Mouse (Mus musculus) left cerebral cortex, postnatal 25 days (tissue): ENCODE results near the gene Slc41a2. TPM values are rescaled to one million over a fixed set of nuclear protein-coding genes. Genes with fewer than 3 reads are reported as not detected.
A peak's percentile ranks its signal among the peaks of the same experiment; 100 is the strongest.

Experiments used
- DNase-seq, 2 experiments: peaks; one replicate each; pipeline ENCODE4 v3.0.0; 2022; ENCODE audit warnings: low spot score in 2 of 2, mixed read lengths in 1 of 2
- intact Hi-C: fragments of 180-260 bp; cut with DNase I; formaldehyde crosslinking; loops from one replicate; pipeline ENCODE4 v1.15.1; 2025
- total RNA-seq, 2 experiments: library from RNA; stranded (reverse); gene quantifications; 2 replicates each; pipeline ENCODE4 v1.2.3; 2021

Slc41a2 gene
- total RNA-seq, 2 experiments from 2014 or later, result 24.0 to 30.0 TPM

- intact Hi-C loops, result no loop called here
- no peak for DNase-seq
Observed at GRCm38 (mm10) chr10:83324871-83325270, 12.8 kb downstream of the Slc41a2 start.

- no peak for DNase-seq
- intact Hi-C loops, result no loop called here
Observed at GRCm38 (mm10) chr10:83322551-83323100, 15.1 kb downstream of the Slc41a2 start.

- DNase-seq, result no peak
- intact Hi-C loops, result no loop called here
Observed at GRCm38 (mm10) chr10:83321528-83321927, 16.2 kb downstream of the Slc41a2 start.

- DNase-seq, result peak in 1 of 2 experiments; percentile 43
- intact Hi-C loops, result no loop called here
Observed at GRCm38 (mm10) chr10:83320870-83321269, 16.8 kb downstream of the Slc41a2 start.

GRCm38 (mm10) chr10:83320396-83320795 lies 17.3 kb downstream of the Slc41a2 start:
- intact Hi-C loops, result no loop called here
- DNase-seq, result no peak

- intact Hi-C loops, result no loop called here
- DNase-seq, result no peak
Observed at GRCm38 (mm10) chr10:83313033-83313432, 24.6 kb downstream of the Slc41a2 start.

GRCm38 (mm10) chr10:83310356-83310755 lies 27.3 kb downstream of the Slc41a2 start:
- DNase-seq, result no peak
- intact Hi-C loops, result no loop called here

- DNase-seq, result no peak
- intact Hi-C loops, result no loop called here
Observed at GRCm38 (mm10) chr10:83301687-83302086, 36.0 kb downstream of the Slc41a2 start.

- DNase-seq, result no peak
- intact Hi-C loops, result no loop called here
Observed at GRCm38 (mm10) chr10:83301054-83301453, 36.6 kb downstream of the Slc41a2 start.

- intact Hi-C loops, result no loop called here
- DNase-seq, result no peak
Observed at GRCm38 (mm10) chr10:83297017-83297416, 40.7 kb downstream of the Slc41a2 start.

- intact Hi-C loops, result loop anchor here (2.0 kb wide), 1 partner anchor 386 kb away; no protein-coding TSS in a partner anchor
- DNase-seq, result peak; percentile 17 to 20
Observed at GRCm38 (mm10) chr10:83294746-83295145, 42.9 kb downstream of the Slc41a2 start.

GRCm38 (mm10) chr10:83293352-83293751 lies 44.3 kb downstream of the Slc41a2 start:
- intact Hi-C loops, result no loop called here

GRCm38 (mm10) chr10:83291731-83292130 lies 46.0 kb downstream of the Slc41a2 start:
- intact Hi-C loops, result no loop called here
- no peak for DNase-seq

More at GRCm38 (mm10) chr10:83293352-83293751, 44.3 kb downstream of the Slc41a2 start:
- DNase-seq, result no peak

- intact Hi-C loops, result no loop called here
- no peak for DNase-seq
Observed at GRCm38 (mm10) chr10:83287828-83288227, 49.9 kb downstream of the Slc41a2 start.

GRCm38 (mm10) chr10:83286399-83286798 lies 51.3 kb downstream of the Slc41a2 start:
- intact Hi-C loops, result no loop called here
- DNase-seq, result no peak

GRCm38 (mm10) chr10:83285724-83286256 lies 51.9 kb downstream of the Slc41a2 start:
- peak; percentile 8 to 17 for DNase-seq
- intact Hi-C loops, result no loop called here

GRCm38 (mm10) chr10:83284916-83285315 lies 52.8 kb downstream of the Slc41a2 start:
- DNase-seq, result no peak
- intact Hi-C loops, result no loop called here

- intact Hi-C loops, result no loop called here
Observed at GRCm38 (mm10) chr10:83266731-83267130, 71.0 kb downstream of the Slc41a2 start.

GRCm38 (mm10) chr10:83266241-83266640 lies 71.4 kb downstream of the Slc41a2 start:
- no peak for DNase-seq
- intact Hi-C loops, result no loop called here

More at GRCm38 (mm10) chr10:83266731-83267130, 71.0 kb downstream of the Slc41a2 start:
- peak; percentile 47 to 76 for DNase-seq

- intact Hi-C loops, result no loop called here
- no peak for DNase-seq
Observed at GRCm38 (mm10) chr10:83264680-83265079, 73.0 kb downstream of the Slc41a2 start.

- intact Hi-C loops, result no loop called here
- DNase-seq, result no peak
Observed at GRCm38 (mm10) chr10:83264056-83264455, 73.6 kb downstream of the Slc41a2 start.

GRCm38 (mm10) chr10:83261264-83261663 lies 76.4 kb downstream of the Slc41a2 start:
- DNase-seq, result no peak
- intact Hi-C loops, result no loop called here
